In genomic region chr8:120971691-120972469, GRCm38 (mm10) we compare ENCODE assay signal across 8 mouse cellular contexts.
DNase-seq lines count a peak whose midpoint lies in the region; ATAC-seq lines count a peak whose summit lies in the region.

No protein-coding gene starts in this region.

- H3K4me2 ChIP-seq in embryonic facial prominence, embryonic 12.5 days (replicated peaks): peak overlapping the region; percentile 52
- peak overlapping the region; percentile 64 for H3K4me2 ChIP-seq in lung, embryonic 16.5 days (ENCODE audit: low read depth, low read length)

- no peak for ATAC-seq in embryonic facial prominence, embryonic 12.5 days (ENCODE audit: insufficient number of reproducible peaks, insufficient read depth, low FRiP score, low TSS enrichment)
- ATAC-seq in lung, embryonic 16.5 days (ENCODE audit: low read depth): peak; percentile 59

- H3K4me1 ChIP-seq in embryonic facial prominence, embryonic 12.5 days: peaks cover 10% of the 10 kb centered on the region
- peaks cover 19% of the 10 kb centered on the region for H3K4me1 ChIP-seq in heart, embryonic 10.5 days
- H3K4me1 ChIP-seq in lung, embryonic 16.5 days (replicated peaks; ENCODE audit: control insufficient read depth, insufficient read depth, low read length): peaks cover 9% of the 10 kb centered on the region

- DNase-seq in embryo, embryonic 10 days (ENCODE audit: low spot score): peak; percentile 58
- no peak for DNase-seq in embryo, embryonic 11 days
- DNase-seq in heart, embryonic 10.5 days (ENCODE audit: low spot score): no peak
- DNase-seq in kidney, adult 9 months: peak; percentile 69
- DNase-seq in skeletal muscle tissue, adult 2 months (ENCODE audit: low read depth, low spot score): peak; percentile 64
- DNase-seq in spleen, postnatal 14 days (ENCODE audit: low spot score in 2 of 2): no peak

- H3K4me3 ChIP-seq in embryonic facial prominence, embryonic 12.5 days: peak overlapping the region; percentile 25
- peak overlapping the region; percentile 56 for H3K4me3 ChIP-seq in heart, embryonic 10.5 days
- H3K4me3 ChIP-seq in lung, embryonic 16.5 days (ENCODE audit: low read length): peak overlapping the region; percentile 37

- no peaks in the 10 kb centered on the region for H3K36me3 ChIP-seq in embryonic facial prominence, embryonic 12.5 days
- H3K36me3 ChIP-seq in heart, embryonic 10.5 days: no peaks in the 10 kb centered on the region
- H3K36me3 ChIP-seq in lung, embryonic 16.5 days (ENCODE audit: control insufficient read depth, insufficient read depth, low read length): no peaks in the 10 kb centered on the region

- WGBS in embryonic facial prominence, embryonic 12.5 days: 16% methylated on average over 34 of the region's 34 CpGs
- WGBS in heart, embryonic 10.5 days: 15% methylated on average over 34 of the region's 34 CpGs
- 11% methylated on average over 34 of the region's 34 CpGs for WGBS in lung, embryonic 16.5 days

- peaks cover 84% of the 10 kb centered on the region for H3K27me3 ChIP-seq in embryonic facial prominence, embryonic 12.5 days
- peaks cover 96% of the 10 kb centered on the region for H3K27me3 ChIP-seq in heart, embryonic 10.5 days (ENCODE audit: insufficient read depth, poor library complexity, severe bottlenecking)
- peaks cover 23% of the 10 kb centered on the region for H3K27me3 ChIP-seq in lung, embryonic 16.5 days (ENCODE audit: control insufficient read depth, insufficient read depth, low read depth, low read length)

- H3K9me3 ChIP-seq in embryonic facial prominence, embryonic 12.5 days: no peaks in the 10 kb centered on the region
- H3K9me3 ChIP-seq in heart, embryonic 10.5 days: no peaks in the 10 kb centered on the region
- no peaks in the 10 kb centered on the region for H3K9me3 ChIP-seq in lung, embryonic 16.5 days (ENCODE audit: control insufficient read depth, low read length)

- H3K9ac ChIP-seq in embryonic facial prominence, embryonic 12.5 days: no peak overlapping the region
- peak overlapping the region; percentile 50 for H3K9ac ChIP-seq in lung, embryonic 16.5 days (ENCODE audit: low read length)

- no peak overlapping the region for H3K27ac ChIP-seq in embryonic facial prominence, embryonic 12.5 days
- H3K27ac ChIP-seq in heart, embryonic 10.5 days: peak overlapping the region; percentile 74
- 0 out of 2 replicates have a peak overlapping the region, but pooled peaks have one; percentile 7 for H3K27ac ChIP-seq in lung, embryonic 16.5 days (ENCODE audit: low read length)

Comparison
In these comparisons a context has a peak if more than half of its experiments do, and no peak if none do; other contexts are left out.
1. DNase-seq: peak in embryo, embryonic 10 days (single experiment), kidney, adult 9 months (single experiment) and skeletal muscle tissue, adult 2 months (single experiment); none in embryo, embryonic 11 days (single experiment), heart, embryonic 10.5 days (single experiment) and spleen, postnatal 14 days (0 of 2).
2. Peak in every context shown above with its lines, with median percentiles within 50 percentile points of each other: H3K4me3 ChIP-seq.